Mouse (Mus musculus) intestine, embryonic 15.5 days (tissue): ENCODE data around the gene Bloc1s4. TPM values are rescaled to one million over a fixed set of nuclear protein-coding genes. Genes with fewer than 3 reads are reported as not detected.
A peak's percentile ranks its signal among the peaks of the same experiment; 100 is the strongest.

ENCODE experiments used
- ATAC-seq: fragments of 200-750 bp; cut with Nextera tagmentation; 2 replicates; pipeline ENCODE4 v1.8.0; 2017; ENCODE audit warnings: moderate TSS enrichment, moderate library complexity
- H3K27ac ChIP-seq: fragments of 300-500 bp; sonication (generic); 2 replicates; pipeline ENCODE4 v1.5.1; 2015; ENCODE audit warnings: mild to moderate bottlenecking, inconsistent platforms
- H3K27me3 ChIP-seq: fragments of 300-500 bp; sonication (generic); replicated peaks from 2 replicates; pipeline ENCODE4 v1.6.1; 2015; ENCODE audit warnings: inconsistent platforms
- H3K36me3 ChIP-seq: fragments of 300-500 bp; sonication (generic); 2 replicates; pipeline ENCODE4 v1.6.1; 2015; ENCODE audit warnings: inconsistent platforms
- H3K4me1 ChIP-seq: fragments of 300-500 bp; sonication (generic); replicated peaks from 2 replicates; pipeline ENCODE4 v1.6.1; 2015; ENCODE audit warnings: inconsistent platforms
- H3K4me2 ChIP-seq: fragments of 300-500 bp; sonication (generic); replicated peaks from 2 replicates; pipeline ENCODE4 v1.6.1; 2015; ENCODE audit warnings: mild to moderate bottlenecking, inconsistent platforms
- H3K4me3 ChIP-seq: fragments of 300-500 bp; sonication (generic); replicated peaks from 2 replicates; pipeline ENCODE4 v1.5.1; 2015; ENCODE audit warnings: inconsistent platforms
- H3K9ac ChIP-seq: fragments of 300-500 bp; sonication (generic); 2 replicates; pipeline ENCODE4 v1.6.1; 2015; ENCODE audit warnings: inconsistent platforms
- H3K9me3 ChIP-seq: fragments of 300-500 bp; sonication (generic); 2 replicates; pipeline ENCODE4 v1.6.1; 2016; ENCODE audit warnings: inconsistent platforms
- WGBS: fragments of 180-500 bp; shearing (Covaris S2); methylation state at CpG from one replicate; pipeline ENCODE4 v1.1.7; 2015; 5-methylcytosine and 5-hydroxymethylcytosine counted together
- polyA plus RNA-seq: library from polyadenylated mRNA; unstranded; fragments of >200 nt; fragmentation: Nextera tagmentation; extraction: Ambion mirVana; gene quantifications from 2 replicates; pipeline ENCODE4 v1.2.1, GENCODE M21; 2015

Bloc1s4 gene
- polyA plus RNA-seq, 1 experiment from 2014 or later: 21.8 TPM

- 67% methylated on average over 3 of the region's 3 CpGs for WGBS
- Histone ChIP-seq H3K27me3 (no peaks in the 10 kb centered on the region), H3K4me2 (no peak overlapping the region), H3K27ac (no peak overlapping the region), H3K9ac (no peak overlapping the region), H3K36me3 (no peaks in the 10 kb centered on the region), H3K4me1 (no peaks in the 10 kb centered on the region), H3K9me3 (no peaks in the 10 kb centered on the region), H3K4me3 (no peak overlapping the region)
- no peak for ATAC-seq
Observed at GRCm38 (mm10) chr5:36769603-36770002, 21.2 kb upstream of the Bloc1s4 start.

GRCm38 (mm10) chr5:36766958-36767703 lies 18.7 kb upstream of the Bloc1s4 start:
- ATAC-seq: peak; percentile 58
- H3K4me3 ChIP-seq: no peak overlapping the region
- 34% methylated on average over 10 of the region's 10 CpGs for WGBS

GRCm38 (mm10) chr5:36759848-36760247 lies 11.4 kb upstream of the Bloc1s4 start:
- 31% methylated on average over 4 of the region's 4 CpGs for WGBS
- no peak for ATAC-seq

More at GRCm38 (mm10) chr5:36766958-36767703, 18.7 kb upstream of the Bloc1s4 start:
- no peak overlapping the region for H3K4me2 ChIP-seq
- no peaks in the 10 kb centered on the region for H3K4me1 ChIP-seq
- no peaks in the 10 kb centered on the region for H3K27me3 ChIP-seq
- no peak overlapping the region for H3K9ac ChIP-seq
- H3K27ac ChIP-seq: no peak overlapping the region
- no peaks in the 10 kb centered on the region for H3K9me3 ChIP-seq
- H3K36me3 ChIP-seq: no peaks in the 10 kb centered on the region

GRCm38 (mm10) chr5:36757033-36757432 lies 8.6 kb upstream of the Bloc1s4 start:
- no peak overlapping the region for H3K4me2 ChIP-seq
- 67% methylated on average over 5 of the region's 5 CpGs for WGBS
- H3K36me3 ChIP-seq: no peaks in the 10 kb centered on the region
- ATAC-seq: no peak
- H3K9me3 ChIP-seq: no peaks in the 10 kb centered on the region
- H3K4me1 ChIP-seq: no peaks in the 10 kb centered on the region
- no peak overlapping the region for H3K27ac ChIP-seq
- no peak overlapping the region for H3K4me3 ChIP-seq
- no peaks in the 10 kb centered on the region for H3K27me3 ChIP-seq
- no peak overlapping the region for H3K9ac ChIP-seq

More at GRCm38 (mm10) chr5:36759848-36760247, 11.4 kb upstream of the Bloc1s4 start:
- H3K4me1 ChIP-seq: no peaks in the 10 kb centered on the region
- H3K9ac ChIP-seq: no peak overlapping the region
- H3K27me3 ChIP-seq: no peaks in the 10 kb centered on the region
- no peaks in the 10 kb centered on the region for H3K36me3 ChIP-seq
- H3K27ac ChIP-seq: no peak overlapping the region
- H3K4me3 ChIP-seq: no peak overlapping the region
- no peak overlapping the region for H3K4me2 ChIP-seq
- H3K9me3 ChIP-seq: no peaks in the 10 kb centered on the region

GRCm38 (mm10) chr5:36750119-36751078 lies 1.9 kb upstream of the Bloc1s4 start:
- Histone ChIP-seq H3K4me1 (peaks cover 8% of the 10 kb centered on the region), H3K4me2 (no peak overlapping the region), H3K9ac (no peak overlapping the region), H3K36me3 (no peaks in the 10 kb centered on the region), H3K27ac (no peak overlapping the region), H3K4me3 (no peak overlapping the region), H3K9me3 (no peaks in the 10 kb centered on the region), H3K27me3 (no peaks in the 10 kb centered on the region)
- ATAC-seq: no peak
- 73% methylated on average over 9 of the region's 9 CpGs for WGBS

GRCm38 (mm10) chr5:36747794-36748535 lies 485 bp downstream of the Bloc1s4 start:
- H3K4me3 ChIP-seq: peak overlapping the region; percentile 98
- peak; percentile 78 for ATAC-seq
- no peaks in the 10 kb centered on the region for H3K36me3 ChIP-seq
- no peaks in the 10 kb centered on the region for H3K27me3 ChIP-seq
- H3K4me2 ChIP-seq: peak overlapping the region; percentile 93
- WGBS: 1% methylated on average over 76 of the region's 76 CpGs
- peaks cover 8% of the 10 kb centered on the region for H3K4me1 ChIP-seq
- no peaks in the 10 kb centered on the region for H3K9me3 ChIP-seq
- H3K27ac ChIP-seq: peak overlapping the region; percentile 22; the same call in 1 of the 2 replicates
- peak overlapping the region; percentile 92 for H3K9ac ChIP-seq

- H3K9me3 ChIP-seq: no peaks in the 10 kb centered on the region
- no peak overlapping the region for H3K27ac ChIP-seq
- ATAC-seq: no peak
- H3K36me3 ChIP-seq: no peaks in the 10 kb centered on the region
- no peaks in the 10 kb centered on the region for H3K27me3 ChIP-seq
- WGBS: 78% methylated on average over 7 of the region's 7 CpGs
- no peak overlapping the region for H3K9ac ChIP-seq
- H3K4me3 ChIP-seq: 0 out of 2 replicates have a peak overlapping the region, but pooled peaks have one; percentile 6
- peaks cover 11% of the 10 kb centered on the region for H3K4me1 ChIP-seq
- peak overlapping the region; percentile 93 for H3K4me2 ChIP-seq
Observed at GRCm38 (mm10) chr5:36747071-36747470, 1.4 kb downstream of the Bloc1s4 start.

- 0 out of 2 replicates have a peak overlapping the region, but pooled peaks have one; percentile 14 for H3K4me3 ChIP-seq
- no peaks in the 10 kb centered on the region for H3K27me3 ChIP-seq
- WGBS: 29% methylated on average over 16 of the region's 16 CpGs
- no peaks in the 10 kb centered on the region for H3K36me3 ChIP-seq
- peak; percentile 78 for ATAC-seq
- peak overlapping the region; percentile 50 for H3K4me2 ChIP-seq
- H3K9ac ChIP-seq: peak overlapping the region; percentile 29; the same call in 1 of the 2 replicates
- H3K27ac ChIP-seq: no peak overlapping the region
- no peaks in the 10 kb centered on the region for H3K9me3 ChIP-seq
- peaks cover 14% of the 10 kb centered on the region for H3K4me1 ChIP-seq
Observed at GRCm38 (mm10) chr5:36742126-36742848, 6.2 kb downstream of the Bloc1s4 start.

- H3K9ac ChIP-seq: no peak overlapping the region
- no peaks in the 10 kb centered on the region for H3K27me3 ChIP-seq
- 0 out of 2 replicates have a peak, but pooled peaks have one; percentile 46 for ATAC-seq
- WGBS: 63% methylated on average over 4 of the region's 4 CpGs
- H3K36me3 ChIP-seq: no peaks in the 10 kb centered on the region
- no peaks in the 10 kb centered on the region for H3K9me3 ChIP-seq
- 0 out of 2 replicates have a peak, but pooled peaks cover 9% of the 10 kb centered on the region for H3K4me1 ChIP-seq
- no peak overlapping the region for H3K4me2 ChIP-seq
- H3K27ac ChIP-seq: no peak overlapping the region
- H3K4me3 ChIP-seq: no peak overlapping the region
Observed at GRCm38 (mm10) chr5:36739829-36740228, 8.6 kb downstream of the Bloc1s4 start.

- H3K27me3 ChIP-seq: no peaks in the 10 kb centered on the region
Observed at GRCm38 (mm10) chr5:36738799-36739615, 9.4 kb downstream of the Bloc1s4 start.

More at GRCm38 (mm10) chr5:36738799-36739615, 9.4 kb downstream of the Bloc1s4 start:
- Histone ChIP-seq H3K36me3 (no peaks in the 10 kb centered on the region), H3K9ac (no peak overlapping the region), H3K9me3 (no peaks in the 10 kb centered on the region), H3K4me2 (no peak overlapping the region), H3K4me1 (0 out of 2 replicates have a peak, but pooled peaks cover 9% of the 10 kb centered on the region), H3K4me3 (no peak overlapping the region), H3K27ac (no peak overlapping the region)
- WGBS: 57% methylated on average over 16 of the region's 16 CpGs
- no peak for ATAC-seq
